Mouse (Mus musculus) heart, postnatal 0 days (tissue): ENCODE data around the gene Efhd1. TPM values are rescaled to one million over a fixed set of nuclear protein-coding genes. Genes with fewer than 3 reads are reported as not detected.
A peak's percentile ranks its signal among the peaks of the same experiment; 100 is the strongest.

Experiments
- ATAC-seq: fragments of 200-750 bp; cut with Nextera tagmentation; 2 replicates; pipeline ENCODE4 v1.8.0; 2017; ENCODE audit warnings: low read depth, moderate number of reproducible peaks, moderate library complexity; ENCODE audit not compliant: insufficient read depth
- DNase-seq: peaks from one replicate; pipeline ENCODE4 v3.0.0-alpha.2; 2016; ENCODE audit warnings: low spot score
- H3K27ac ChIP-seq: fragments of 300-500 bp; sonication (generic); 2 replicates; pipeline ENCODE4 v1.5.1; 2014; ENCODE audit warnings: low read depth, mild to moderate bottlenecking
- H3K27me3 ChIP-seq: fragments of 300-500 bp; sonication (generic); 2 replicates; pipeline ENCODE4 v1.6.1; 2014; ENCODE audit warnings: low read length, mixed read lengths; ENCODE audit not compliant: control insufficient read depth, insufficient read depth
- H3K36me3 ChIP-seq: fragments of 300-500 bp; sonication (generic); replicated peaks from 2 replicates; pipeline ENCODE4 v1.6.1; 2014; ENCODE audit warnings: low read length, mixed read lengths; ENCODE audit not compliant: control insufficient read depth, insufficient read depth
- H3K4me1 ChIP-seq: fragments of 300-500 bp; sonication (generic); 2 replicates; pipeline ENCODE4 v1.6.1; 2014; ENCODE audit warnings: antibody characterized with exemption; ENCODE audit not compliant: control insufficient read depth, insufficient read depth
- H3K4me2 ChIP-seq: fragments of 300-500 bp; sonication (generic); 2 replicates; pipeline ENCODE4 v1.6.1; 2014; ENCODE audit warnings: low read depth, mild to moderate bottlenecking, low read length, moderate library complexity
- H3K4me3 ChIP-seq: fragments of 300-500 bp; sonication (generic); 2 replicates; pipeline ENCODE4 v1.5.1; 2014; ENCODE audit warnings: low read depth, low read length
- H3K9ac ChIP-seq: fragments of 300-500 bp; sonication (generic); replicated peaks from 2 replicates; pipeline ENCODE4 v1.6.1; 2014; ENCODE audit warnings: low read depth, low read length, mixed read lengths
- H3K9me3 ChIP-seq: fragments of 300-500 bp; sonication (generic); replicated peaks from 2 replicates; pipeline ENCODE4 v1.6.1; 2016; ENCODE audit warnings: low read length; ENCODE audit not compliant: control insufficient read depth
- CTCF ChIP-seq: IDR thresholded peaks from 2 replicates; pipeline ENCODE4 v1.5.1; 2016; ENCODE audit warnings: antibody characterized with exemption, control low read depth, low read depth
- EP300 ChIP-seq: IDR thresholded peaks from 2 replicates; pipeline ENCODE4 v1.6.1; 2016; ENCODE audit warnings: antibody characterized with exemption, low read depth
- WGBS: fragments of 180-500 bp; shearing (Covaris S2); extraction: QIAGEN DNeasy Blood & Tissue Kit; methylation state at CpG from one replicate; pipeline ENCODE4 v1.1.7; 2014; 5-methylcytosine and 5-hydroxymethylcytosine counted together
- polyA plus RNA-seq: library from polyadenylated mRNA; unstranded; fragments of >200 nt; fragmentation: Nextera tagmentation; extraction: Ambion mirVana; gene quantifications from 2 replicates; pipeline ENCODE4 v1.2.1, GENCODE M21; 2015
- total RNA-seq: library from RNA; depleted of rRNA; stranded (reverse); fragments of >200 nt; gene quantifications from 2 replicates; pipeline ENCODE4 v1.2.3, GENCODE M21; 2014; ENCODE audit warnings: low replicate concordance

Gene Efhd1
- total and polyA plus RNA-seq, 2 experiments from 2014 or later: 0.38 to 2.5 TPM

- TF ChIP-seq CTCF: no peak
- no peak for TF ChIP-seq EP300
- no peaks in the 10 kb centered on the region for H3K9me3 ChIP-seq
- ATAC-seq (no peak), DNase-seq (no peak)
- peaks cover 62% of the 10 kb centered on the region for H3K27me3 ChIP-seq
- no peak overlapping the region for H3K4me3 ChIP-seq
- H3K36me3 ChIP-seq: no peaks in the 10 kb centered on the region
- no peak overlapping the region for H3K4me2 ChIP-seq
- H3K27ac ChIP-seq: no peak overlapping the region
- no peak overlapping the region for H3K9ac ChIP-seq
- H3K4me1 ChIP-seq: no peaks in the 10 kb centered on the region
- 76% methylated on average over 2 of the region's 2 CpGs for WGBS
Observed at GRCm38 (mm10) chr1:87259316-87259715, 4.8 kb upstream of the Efhd1 start.

GRCm38 (mm10) chr1:87263257-87263656 is 906 bp upstream of the Efhd1 start:
- DNase-seq: no peak
- Histone ChIP-seq H3K27me3 (peaks cover 83% of the 10 kb centered on the region), H3K4me1 (peaks cover 15% of the 10 kb centered on the region), H3K9ac (no peak overlapping the region), H3K9me3 (no peaks in the 10 kb centered on the region), H3K4me3 (peak overlapping the region; percentile 49; the same call in 1 of the 2 replicates), H3K4me2 (no peak overlapping the region), H3K27ac (no peak overlapping the region), H3K36me3 (no peaks in the 10 kb centered on the region)
- TF ChIP-seq EP300 (no peak), CTCF (no peak)
- WGBS: 12% methylated on average over 9 of the region's 9 CpGs
- ATAC-seq: no peak

- no peaks in the 10 kb centered on the region for H3K9me3 ChIP-seq
- DNase-seq: no peak
- TF ChIP-seq CTCF (no peak), EP300 (no peak)
- no peaks in the 10 kb centered on the region for H3K36me3 ChIP-seq
- peak overlapping the region; percentile 49 for H3K4me3 ChIP-seq
- no peak overlapping the region for H3K9ac ChIP-seq
- 8% methylated on average over 12 of the region's 12 CpGs for WGBS
- peaks cover 84% of the 10 kb centered on the region for H3K27me3 ChIP-seq
- peak overlapping the region; percentile 74 for H3K4me2 ChIP-seq
- ATAC-seq: no peak
- no peak overlapping the region for H3K27ac ChIP-seq
- H3K4me1 ChIP-seq: peaks cover 15% of the 10 kb centered on the region
Observed at GRCm38 (mm10) chr1:87263796-87264133, 398 bp upstream of the Efhd1 start.

GRCm38 (mm10) chr1:87265200-87265599 is 1.0 kb downstream of the Efhd1 start:
- H3K4me2 ChIP-seq: peak overlapping the region; percentile 74
- H3K9me3 ChIP-seq: no peaks in the 10 kb centered on the region
- H3K4me1 ChIP-seq: peaks cover 15% of the 10 kb centered on the region
- ATAC-seq (no peak), DNase-seq (no peak)
- no peak overlapping the region for H3K27ac ChIP-seq
- peak overlapping the region; percentile 49 for H3K4me3 ChIP-seq
- no peaks in the 10 kb centered on the region for H3K36me3 ChIP-seq
- TF ChIP-seq EP300 (no peak), CTCF (no peak)
- no peak overlapping the region for H3K9ac ChIP-seq
- peaks cover 78% of the 10 kb centered on the region for H3K27me3 ChIP-seq
- under 1% methylated on average over 13 of the region's 13 CpGs for WGBS

GRCm38 (mm10) chr1:87266296-87267090 is 2.3 kb downstream of the Efhd1 start:
- Histone ChIP-seq H3K27ac (no peak overlapping the region), H3K27me3 (peaks cover 67% of the 10 kb centered on the region), H3K4me2 (no peak overlapping the region), H3K4me3 (no peak overlapping the region), H3K9me3 (no peaks in the 10 kb centered on the region), H3K4me1 (peaks cover 22% of the 10 kb centered on the region), H3K9ac (no peak overlapping the region), H3K36me3 (no peaks in the 10 kb centered on the region)
- no peak for DNase-seq
- no peak; the same call in 1 of the 2 replicates for ATAC-seq
- TF ChIP-seq CTCF: no peak
- WGBS: 41% methylated on average over 8 of the region's 8 CpGs

- Histone ChIP-seq H3K9ac (no peak overlapping the region), H3K27ac (no peak overlapping the region), H3K4me2 (no peak overlapping the region), H3K36me3 (no peaks in the 10 kb centered on the region), H3K4me1 (peaks cover 25% of the 10 kb centered on the region), H3K9me3 (no peaks in the 10 kb centered on the region), H3K4me3 (no peak overlapping the region), H3K27me3 (peaks cover 31% of the 10 kb centered on the region)
- WGBS: 51% methylated on average over 3 of the region's 3 CpGs
- TF ChIP-seq EP300 (no peak), CTCF (no peak)
- no peak for DNase-seq
- ATAC-seq: no peak
Observed at GRCm38 (mm10) chr1:87270204-87270603, 6.0 kb downstream of the Efhd1 start.
